Mouse (Mus musculus) liver, embryonic 16.5 days (tissue): ENCODE results near the gene Olfr412. TPM values are rescaled to one million over a fixed set of nuclear protein-coding genes. Genes with fewer than 3 reads are reported as not detected.

Experiments
- ATAC-seq: fragments of 200-750 bp; cut with Nextera tagmentation; 2 replicates; pipeline ENCODE4 v1.8.0; 2017; ENCODE audit warnings: low read depth, mild to moderate bottlenecking, moderate number of reproducible peaks, moderate library complexity
- H3K27ac ChIP-seq: fragments of 300-500 bp; sonication (generic); 2 replicates; pipeline ENCODE4 v1.5.1; 2014; ENCODE audit warnings: mild to moderate bottlenecking, low read length
- H3K27me3 ChIP-seq: fragments of 300-500 bp; sonication (generic); 2 replicates; pipeline ENCODE4 v1.6.1; 2014; ENCODE audit warnings: low read depth, low read length, mixed read lengths; ENCODE audit not compliant: control insufficient read depth, insufficient read depth
- H3K36me3 ChIP-seq: fragments of 300-500 bp; sonication (generic); 2 replicates; pipeline ENCODE4 v1.6.1; 2014; ENCODE audit warnings: mild to moderate bottlenecking; ENCODE audit not compliant: control insufficient read depth, insufficient read depth
- H3K4me1 ChIP-seq: fragments of 300-500 bp; sonication (generic); 2 replicates; pipeline ENCODE4 v1.6.1; 2014; ENCODE audit warnings: low read depth, low read length, mixed read lengths; ENCODE audit not compliant: control insufficient read depth
- H3K4me2 ChIP-seq: fragments of 300-500 bp; sonication (generic); 2 replicates; pipeline ENCODE4 v1.6.1; 2014; ENCODE audit warnings: low read depth, low read length, mixed read lengths
- H3K4me3 ChIP-seq: fragments of 300-500 bp; sonication (generic); 2 replicates; pipeline ENCODE4 v1.5.1; 2014; ENCODE audit warnings: low read depth, mild to moderate bottlenecking, low read length
- H3K9ac ChIP-seq: fragments of 300-500 bp; sonication (generic); 2 replicates; pipeline ENCODE4 v1.6.1; 2014; ENCODE audit warnings: low read depth, low read length
- H3K9me3 ChIP-seq: fragments of 300-500 bp; sonication (generic); replicated peaks from 2 replicates; pipeline ENCODE4 v1.6.1; 2016; ENCODE audit warnings: low read length; ENCODE audit not compliant: control insufficient read depth
- WGBS: fragments of 180-500 bp; shearing (Covaris S2); extraction: QIAGEN DNeasy Blood & Tissue Kit; methylation state at CpG from one replicate; pipeline ENCODE4 v1.1.7; 2014; ENCODE audit not compliant: insufficient replicate concordance; 5-methylcytosine and 5-hydroxymethylcytosine counted together
- polyA plus RNA-seq: library from polyadenylated mRNA; unstranded; fragments of >200 nt; fragmentation: Nextera tagmentation; extraction: Ambion mirVana; gene quantifications from 2 replicates; pipeline ENCODE4 v1.2.1, GENCODE M21; 2015

Gene Olfr412
- not detected in 2 replicates for polyA plus RNA-seq

GRCm38 (mm10) chr11:74361769-74362168 is at the start of gene Olfr412:
Olfr412 (plus strand) TSS chr11:74362069.
- 30% methylated on average over 1 of the region's 1 CpGs for WGBS
- Histone ChIP-seq H3K27ac (no peak within 1 kb of the TSS), H3K9me3 (no peaks in the 10 kb centered on the region), H3K4me3 (no peak within 1 kb of the TSS), H3K36me3 (no peaks in the 10 kb centered on the region), H3K9ac (no peak within 1 kb of the TSS), H3K4me2 (no peak within 1 kb of the TSS), H3K4me1 (no peaks in the 10 kb centered on the region), H3K27me3 (no peaks in the 10 kb centered on the region)
- ATAC-seq: no peak

GRCm38 (mm10) chr11:74326044-74326443 is 35.8 kb upstream of the Olfr412 start:
- Histone ChIP-seq H3K4me3 (no peak overlapping the region), H3K4me2 (no peak overlapping the region), H3K27me3 (no peaks in the 10 kb centered on the region), H3K4me1 (no peaks in the 10 kb centered on the region), H3K9me3 (no peaks in the 10 kb centered on the region), H3K27ac (no peak overlapping the region), H3K9ac (no peak overlapping the region), H3K36me3 (no peaks in the 10 kb centered on the region)
- WGBS: 35% methylated on average over 2 of the region's 2 CpGs
- ATAC-seq: no peak

GRCm38 (mm10) chr11:74328781-74329180 is 33.1 kb upstream of the Olfr412 start:
- H3K27ac ChIP-seq: no peak overlapping the region
- H3K4me1 ChIP-seq: no peaks in the 10 kb centered on the region
- H3K9me3 ChIP-seq: no peaks in the 10 kb centered on the region
- H3K36me3 ChIP-seq: no peaks in the 10 kb centered on the region
- H3K9ac ChIP-seq: no peak overlapping the region
- no peak for ATAC-seq
- no peak overlapping the region for H3K4me2 ChIP-seq
- no peaks in the 10 kb centered on the region for H3K27me3 ChIP-seq
- no peak overlapping the region for H3K4me3 ChIP-seq

- no peak within 1 kb of the TSS for H3K4me2 ChIP-seq
- no peak within 1 kb of the TSS for H3K9ac ChIP-seq
- no peak within 1 kb of the TSS for H3K4me3 ChIP-seq
- WGBS: 48% methylated on average over 6 of the region's 6 CpGs
- no peaks in the 10 kb centered on the region for H3K9me3 ChIP-seq
- H3K27me3 ChIP-seq: no peaks in the 10 kb centered on the region
- no peaks in the 10 kb centered on the region for H3K4me1 ChIP-seq
- no peak within 1 kb of the TSS for H3K27ac ChIP-seq
- no peaks in the 10 kb centered on the region for H3K36me3 ChIP-seq
- ATAC-seq: no peak
Measured at GRCm38 (mm10) chr11:74337931-74338330, 23.9 kb upstream of the Olfr412 start, which contains the start of gene Olfr410. Olfr410 (minus strand) TSS chr11:74338031.

- H3K4me2 ChIP-seq: no peak within 1 kb of the TSS
- H3K4me1 ChIP-seq: no peaks in the 10 kb centered on the region
- no peaks in the 10 kb centered on the region for H3K9me3 ChIP-seq
- no peak for ATAC-seq
- no peak within 1 kb of the TSS for H3K27ac ChIP-seq
- H3K36me3 ChIP-seq: no peaks in the 10 kb centered on the region
- 56% methylated on average over 3 of the region's 3 CpGs for WGBS
- no peak within 1 kb of the TSS for H3K4me3 ChIP-seq
- H3K9ac ChIP-seq: no peak within 1 kb of the TSS
- H3K27me3 ChIP-seq: no peaks in the 10 kb centered on the region
Measured at GRCm38 (mm10) chr11:74352550-74352949, 9.3 kb upstream of the Olfr412 start, which contains the start of gene Olfr411. Olfr411 (minus strand) TSS chr11:74352650.

GRCm38 (mm10) chr11:74371393-74372100 is 9.7 kb downstream of the Olfr412 start:
- Histone ChIP-seq H3K36me3 (no peaks in the 10 kb centered on the region), H3K9ac (no peak overlapping the region), H3K4me1 (no peaks in the 10 kb centered on the region), H3K4me3 (no peak overlapping the region), H3K27me3 (no peaks in the 10 kb centered on the region), H3K4me2 (no peak overlapping the region), H3K27ac (no peak overlapping the region), H3K9me3 (no peaks in the 10 kb centered on the region)
- 12% methylated on average over 22 of the region's 22 CpGs for WGBS
- ATAC-seq: no peak

GRCm38 (mm10) chr11:74376847-74377246 is 15.0 kb downstream of the Olfr412 start:
- WGBS: 70% methylated on average over 3 of the region's 3 CpGs
- Histone ChIP-seq H3K9me3 (no peaks in the 10 kb centered on the region), H3K4me3 (no peak overlapping the region), H3K27ac (no peak overlapping the region), H3K9ac (no peak overlapping the region), H3K4me1 (no peaks in the 10 kb centered on the region), H3K4me2 (no peak overlapping the region), H3K36me3 (no peaks in the 10 kb centered on the region), H3K27me3 (no peaks in the 10 kb centered on the region)
- ATAC-seq: no peak

- ATAC-seq: no peak
- no peak overlapping the region for H3K27ac ChIP-seq
- H3K9me3 ChIP-seq: no peaks in the 10 kb centered on the region
- H3K4me1 ChIP-seq: no peaks in the 10 kb centered on the region
- 41% methylated on average over 4 of the region's 4 CpGs for WGBS
- no peak overlapping the region for H3K9ac ChIP-seq
- H3K4me3 ChIP-seq: no peak overlapping the region
- no peaks in the 10 kb centered on the region for H3K36me3 ChIP-seq
- no peaks in the 10 kb centered on the region for H3K27me3 ChIP-seq
- no peak overlapping the region for H3K4me2 ChIP-seq
Measured at GRCm38 (mm10) chr11:74379166-74379873, 17.5 kb downstream of the Olfr412 start.

GRCm38 (mm10) chr11:74385674-74386073 is 23.8 kb downstream of the Olfr412 start:
- ATAC-seq: peak; percentile 19; the same call in 1 of the 2 replicates
- H3K4me2 ChIP-seq: no peak overlapping the region
- no peaks in the 10 kb centered on the region for H3K36me3 ChIP-seq
- no peaks in the 10 kb centered on the region for H3K27me3 ChIP-seq
- no peak overlapping the region for H3K4me3 ChIP-seq
- no peak overlapping the region for H3K27ac ChIP-seq
- no peak overlapping the region for H3K9ac ChIP-seq
- WGBS: 73% methylated on average over 9 of the region's 9 CpGs
- H3K9me3 ChIP-seq: no peaks in the 10 kb centered on the region
- no peaks in the 10 kb centered on the region for H3K4me1 ChIP-seq
